ENCODE assay signal across 18 mouse cellular contexts in genomic region chr6:31625055-31625454, GRCm38 (mm10).
DNase-seq lines count a peak whose midpoint lies in the region; ATAC-seq and TF ChIP-seq lines count a peak whose summit lies in the region.
"Had no signal": no experiment of that assay in that cellular context is flagged by ENCODE, and none has a peak within 500 bp of the region (broad histone marks: within the 10 kb centered on the region; RNA-seq: fewer than 3 reads in every experiment).

No protein-coding gene starts in this region.

- H3K27ac ChIP-seq in liver, embryonic 13.5 days = peak overlapping the region; percentile 44
- no peak overlapping the region for H3K27ac ChIP-seq in liver, embryonic 14.5 days
- H3K27ac ChIP-seq: embryonic facial prominence, embryonic 13.5 days; forebrain, embryonic 12.5 days; heart, embryonic 10.5 days; hindbrain, embryonic 12.5 days had no signal

- TF ChIP-seq EP300 in liver, embryonic 14.5 days (IDR thresholded peaks at IDR 0.05; ENCODE audit: low read depth) = peak; percentile 50; the same call in 1 of the 2 replicates

- no peak for TF ChIP-seq CTCF in liver, embryonic 14.5 days (IDR thresholded peaks at IDR 0.05; ENCODE audit: low read depth)

- H3K4me1 ChIP-seq in liver, embryonic 13.5 days (replicated peaks) = peaks cover 41% of the 10 kb centered on the region
- peaks cover 5 to 7% of the 10 kb centered on the region in 2 experiments; a peak in 3 of 4 replicates for H3K4me1 ChIP-seq in liver, embryonic 14.5 days (replicated peaks; ENCODE audit: control insufficient read depth in 2 of 2, insufficient read depth in 2 of 2, low read length in 1 of 2)
- H3K4me1 ChIP-seq: embryonic facial prominence, embryonic 13.5 days; forebrain, embryonic 12.5 days; hindbrain, embryonic 12.5 days had no signal

- no peak overlapping the region for H3K9ac ChIP-seq in liver, embryonic 13.5 days
- H3K9ac ChIP-seq in liver, embryonic 14.5 days (replicated peaks) = no peak overlapping the region
- H3K9ac ChIP-seq: embryonic facial prominence, embryonic 13.5 days; forebrain, embryonic 12.5 days; hindbrain, embryonic 12.5 days had no signal

- no peak for ATAC-seq in liver, embryonic 13.5 days (ENCODE audit: low read depth)
- peak; percentile 36; the same call in 1 of the 2 replicates for ATAC-seq in liver, embryonic 14.5 days (ENCODE audit: insufficient read depth)
- ATAC-seq in megakaryocyte progenitor cell, adult 5-6 weeks (replicated peaks; ENCODE audit: poor library complexity) = peak; percentile 72
- ATAC-seq: forebrain, embryonic 16.5 days; hindbrain, embryonic 16.5 days; inflammation-experienced regulatory T-cells, adult 6 months had no signal

- no peaks in the 10 kb centered on the region for H3K36me3 ChIP-seq in liver, embryonic 13.5 days
- no peaks in the 10 kb centered on the region for H3K36me3 ChIP-seq in liver, embryonic 14.5 days (replicated peaks; ENCODE audit: control insufficient read depth, insufficient read depth, low read depth)
- H3K36me3 ChIP-seq: embryonic facial prominence, embryonic 13.5 days; forebrain, embryonic 12.5 days; heart, embryonic 10.5 days; hindbrain, embryonic 12.5 days had no signal

- WGBS in liver, embryonic 13.5 days (ENCODE audit: insufficient replicate concordance) = 35% methylated on average over 2 of the region's 2 CpGs
- 33% methylated on average over 2 of the region's 2 CpGs for WGBS in liver, embryonic 14.5 days (ENCODE audit: insufficient replicate concordance)

- H3K27me3 ChIP-seq in liver, embryonic 13.5 days = no peaks in the 10 kb centered on the region
- no peaks in the 10 kb centered on the region for H3K27me3 ChIP-seq in liver, embryonic 14.5 days (ENCODE audit: control insufficient read depth, insufficient read depth, low read length)
- H3K27me3 ChIP-seq: embryonic facial prominence, embryonic 13.5 days; forebrain, embryonic 12.5 days; hindbrain, embryonic 12.5 days had no signal

- no peak overlapping the region for H3K4me2 ChIP-seq in liver, embryonic 13.5 days
- H3K4me2 ChIP-seq in liver, embryonic 14.5 days (ENCODE audit: low read depth) = no peak overlapping the region
- H3K4me2 ChIP-seq: embryonic facial prominence, embryonic 13.5 days; forebrain, embryonic 12.5 days; hindbrain, embryonic 12.5 days had no signal

- H3K9me3 ChIP-seq in liver, embryonic 13.5 days (replicated peaks) = no peaks in the 10 kb centered on the region
- no peaks in the 10 kb centered on the region for H3K9me3 ChIP-seq in liver, embryonic 14.5 days (ENCODE audit: control insufficient read depth, low read length)
- H3K9me3 ChIP-seq: embryonic facial prominence, embryonic 13.5 days; forebrain, embryonic 12.5 days; heart, embryonic 10.5 days; hindbrain, embryonic 12.5 days had no signal

- DNase-seq in liver, embryonic 13.5 days = no peak
- DNase-seq in liver = no peak
- no peak for DNase-seq in liver, embryonic 14.5 days (ENCODE audit: low read depth in 3 of 3, low spot score in 3 of 3)
- DNase-seq in layer of hippocampus, adult 18-20 months (ENCODE audit: low spot score in 2 of 2) = no peak
- DNase-seq in retina, postnatal 1 day = no peak
- DNase-seq: adrenal gland, postnatal 14 days; cerebellum, adult 11-12 months; cerebellum, adult 9-10 months; cerebellum, postnatal 36 days; gastrocnemius, postnatal 25 days had no signal

- no peak overlapping the region for H3K4me3 ChIP-seq in liver, embryonic 13.5 days (replicated peaks)
- H3K4me3 ChIP-seq in liver, embryonic 14.5 days (ENCODE audit: insufficient read depth in 1 of 2, low read depth in 2 of 2, low read length in 2 of 2) = no peak overlapping the region
- H3K4me3 ChIP-seq: embryonic facial prominence, embryonic 13.5 days; forebrain, embryonic 12.5 days; heart, embryonic 10.5 days; hindbrain, embryonic 12.5 days had no signal
